Mouse (Mus musculus): ENCODE measurements around the gene Gm20431.

The Gm20431 gene

DNA sequence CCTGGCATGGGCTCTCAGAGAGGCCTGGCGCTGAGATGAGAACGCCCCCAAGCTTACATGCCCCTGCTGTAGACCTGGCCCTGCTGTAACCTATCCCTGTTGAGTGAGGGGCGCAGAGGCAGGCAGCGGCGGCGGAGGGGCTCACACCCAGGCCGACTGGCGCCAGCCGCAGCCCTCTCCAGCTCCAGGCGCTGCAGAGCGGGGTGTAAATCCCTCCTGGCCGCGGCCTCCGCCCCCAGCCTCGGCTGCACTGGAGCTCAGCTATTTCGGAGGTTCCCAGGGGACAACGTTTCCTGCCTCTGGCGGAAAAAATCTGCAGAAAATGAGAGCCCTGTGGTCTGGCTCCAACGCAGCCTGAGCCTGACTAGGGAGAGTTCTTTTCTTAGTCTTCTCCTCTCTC, 95.6 kb downstream of the Gm20431 start:
- peak; percentile 41 for DNase-seq

DNA sequence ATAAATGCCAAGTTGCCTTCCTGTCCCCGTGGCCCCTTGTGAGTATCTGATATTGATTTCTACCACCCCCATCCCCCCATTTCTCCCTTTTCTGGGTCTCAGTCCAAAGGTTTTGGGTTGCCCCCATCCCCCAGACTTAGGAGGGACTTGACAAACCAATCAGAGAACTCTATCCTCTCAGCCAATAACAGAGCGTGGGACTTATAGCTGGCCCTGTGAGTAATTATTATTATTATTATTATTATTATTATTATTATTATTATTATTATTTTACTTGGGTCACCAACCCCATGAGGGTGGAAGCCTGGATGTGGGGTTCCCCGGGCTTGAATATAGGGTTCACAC, 96.0 kb downstream of the Gm20431 start:
- no peak for DNase-seq

DNA sequence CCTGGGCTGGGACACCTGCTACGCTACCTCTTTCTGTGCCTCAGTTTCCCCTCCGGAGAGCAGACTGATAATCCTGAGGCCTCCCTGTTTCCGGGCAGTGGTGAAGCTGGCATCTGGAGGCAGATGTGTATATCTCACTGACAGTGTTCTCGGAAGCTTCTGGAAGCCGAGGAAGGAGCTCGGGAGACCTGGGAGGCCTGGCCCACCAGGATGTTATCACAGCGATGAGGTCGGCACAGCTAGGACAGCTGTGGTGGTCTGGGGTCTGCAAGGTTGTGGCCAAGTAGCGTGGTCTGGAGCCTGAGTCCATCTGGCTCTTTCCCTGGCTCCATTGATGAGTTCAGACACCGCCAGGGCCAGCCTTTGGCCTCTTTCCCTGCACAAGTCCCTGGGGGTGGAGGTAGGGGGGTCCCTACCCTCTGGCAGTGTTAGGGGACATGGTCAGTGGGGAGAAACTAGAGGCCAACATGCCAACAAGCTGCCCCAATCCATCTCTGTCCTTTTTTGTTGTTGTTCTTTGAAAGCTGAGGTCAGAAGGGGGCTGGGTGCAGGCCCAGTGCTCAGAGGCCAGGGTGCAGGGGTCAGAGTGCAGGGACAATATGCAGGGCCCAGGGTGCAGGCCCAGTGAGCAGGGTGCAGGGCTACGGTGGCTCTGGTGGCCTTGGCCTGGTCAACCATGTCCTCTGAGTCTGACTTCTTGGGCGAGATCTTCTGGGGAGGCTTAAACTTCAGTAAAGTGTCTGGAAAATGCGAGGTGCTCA, 96.6 kb downstream of the Gm20431 start:
- no peak for DNase-seq

DNA sequence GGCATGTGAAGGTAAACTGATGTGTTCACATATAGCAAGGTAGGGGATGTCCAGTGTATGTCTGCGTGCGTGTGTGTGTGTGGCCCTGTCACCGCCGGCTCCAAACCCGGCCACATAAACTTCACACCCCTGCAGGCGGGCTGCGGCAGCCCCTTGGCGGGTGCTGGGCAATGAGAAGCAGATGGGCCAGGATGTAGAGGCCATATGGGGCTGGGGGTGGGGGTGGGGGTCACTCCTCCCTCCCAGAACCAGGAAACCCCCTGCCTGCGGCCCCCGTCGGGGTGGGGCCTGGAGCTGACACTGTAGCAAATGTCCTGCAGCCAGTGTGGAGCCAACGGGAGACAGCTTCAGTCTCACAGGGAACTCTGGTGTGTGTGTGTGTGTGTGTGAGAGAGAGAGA, 97.6 kb downstream of the Gm20431 start:
- no peak for DNase-seq

DNA sequence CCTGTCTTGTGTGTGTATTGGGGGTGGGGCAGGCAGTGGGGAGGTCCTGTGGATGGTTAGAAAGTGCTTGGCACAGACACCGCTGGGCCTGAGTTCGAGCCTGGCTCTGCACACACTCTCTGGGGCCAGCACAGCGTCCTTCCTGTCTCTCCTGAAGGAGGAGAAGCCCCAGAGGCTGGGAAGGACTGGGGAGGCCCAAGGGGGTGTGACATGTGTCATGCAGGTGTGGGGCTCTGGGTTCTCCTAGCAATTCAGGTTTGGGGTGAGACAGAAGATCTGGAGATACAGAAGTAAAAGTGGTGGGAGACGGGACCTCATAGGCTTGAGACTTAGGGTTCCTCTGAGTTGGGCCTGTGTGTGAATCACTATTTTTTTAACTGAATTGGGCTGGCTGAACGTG, 98.3 kb downstream of the Gm20431 start:
- no peak for DNase-seq

DNA sequence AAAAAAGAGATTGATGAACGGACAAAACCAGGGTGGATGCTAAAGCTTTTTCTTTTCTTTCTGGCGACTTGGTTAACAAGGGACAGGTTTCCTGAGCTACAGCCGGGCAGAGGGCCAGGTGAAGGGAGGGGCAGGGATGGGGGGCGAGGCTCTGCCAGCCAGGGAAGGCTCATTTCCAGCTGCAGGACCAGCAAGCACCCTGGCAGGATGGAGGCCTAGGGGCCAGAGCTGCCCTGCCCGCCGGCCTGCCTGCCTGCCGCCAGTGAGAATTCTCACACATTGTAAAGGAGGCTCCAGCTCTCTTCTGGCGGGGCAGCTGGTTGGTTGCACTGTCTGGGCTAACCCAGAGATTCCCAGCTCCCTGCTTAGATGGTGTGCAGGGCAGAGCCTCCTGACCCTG, 99.2 kb downstream of the Gm20431 start:
- DNase-seq, result peak; percentile 50

DNA sequence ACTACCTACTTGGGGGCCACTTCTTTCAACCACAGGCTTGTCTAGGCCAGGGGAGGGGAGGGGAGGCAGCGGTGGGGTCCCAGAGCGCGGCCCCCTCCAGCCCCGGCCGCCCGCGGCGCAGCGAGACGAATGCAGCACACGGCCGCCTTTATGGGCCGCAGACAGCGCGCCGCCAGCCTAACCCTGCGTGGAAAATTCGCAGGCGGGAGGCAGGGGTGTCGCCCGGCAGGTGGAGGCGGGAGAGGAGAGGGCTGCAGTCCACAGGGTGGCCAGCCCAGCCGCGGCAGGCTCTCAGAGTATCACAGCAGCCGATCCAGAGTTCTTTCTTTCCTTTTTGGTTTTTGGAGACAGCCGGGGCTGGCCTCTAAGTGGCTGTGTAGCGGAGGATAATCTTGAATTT, 101.9 kb downstream of the Gm20431 start:
- no peak for DNase-seq
